Mouse (Mus musculus): ENCODE data around the gene Aff3. TPM values are rescaled to one million over a fixed set of nuclear protein-coding genes. Genes with fewer than 3 reads are reported as not detected.

Aff3 gene
- polyA plus RNA-seq, 1 experiment from 2014 or later = 4.7 TPM

GRCm38 (mm10) chr1:38249561-38249960 lies 415.2 kb downstream of the Aff3 start:
- DNase-seq (ENCODE audit: low spot score) (no peak), ATAC-seq (replicated peaks; ENCODE audit: low FRiP score) (no peak)
- H3K36me3 ChIP-seq (ENCODE audit: control insufficient read depth, insufficient read depth, low read length) = no peaks in the 10 kb centered on the region
- no peaks in the 10 kb centered on the region for H3K27me3 ChIP-seq (replicated peaks; ENCODE audit: control insufficient read depth, insufficient read depth, low read length)
- H3K27ac ChIP-seq (ENCODE audit: low read depth, low read length) = no peak overlapping the region
- no peak overlapping the region for H3K9ac ChIP-seq (ENCODE audit: low read depth, low read length)
- H3K4me3 ChIP-seq (ENCODE audit: low read depth, low read length) = no peak overlapping the region
- no peak overlapping the region for H3K4me2 ChIP-seq
- no peaks in the 10 kb centered on the region for H3K9me3 ChIP-seq (ENCODE audit: control insufficient read depth, low read length)
- no peaks in the 10 kb centered on the region; the same call in 1 of the 2 replicates for H3K4me1 ChIP-seq (replicated peaks; ENCODE audit: control insufficient read depth, insufficient read depth, low read length)
- WGBS = 68% methylated on average over 7 of the region's 7 CpGs

GRCm38 (mm10) chr1:38248027-38248426 lies 416.7 kb downstream of the Aff3 start:
- Histone ChIP-seq H3K4me3 (ENCODE audit: low read depth, low read length) (no peak overlapping the region), H3K36me3 (ENCODE audit: control insufficient read depth, insufficient read depth, low read length) (no peaks in the 10 kb centered on the region), H3K9ac (ENCODE audit: low read depth, low read length) (no peak overlapping the region), H3K9me3 (ENCODE audit: control insufficient read depth, low read length) (no peaks in the 10 kb centered on the region), H3K27me3 (replicated peaks; ENCODE audit: control insufficient read depth, insufficient read depth, low read length) (no peaks in the 10 kb centered on the region), H3K4me1 (replicated peaks; ENCODE audit: control insufficient read depth, insufficient read depth, low read length) (no peaks in the 10 kb centered on the region; the same call in 1 of the 2 replicates), H3K27ac (ENCODE audit: low read depth, low read length) (no peak overlapping the region), H3K4me2 (no peak overlapping the region)
- WGBS = 47% methylated on average over 9 of the region's 9 CpGs
- DNase-seq (ENCODE audit: low spot score) = peak; percentile 38
- ATAC-seq (replicated peaks; ENCODE audit: low FRiP score) = no peak

- Histone ChIP-seq H3K27ac (ENCODE audit: low read depth, low read length) (no peak overlapping the region; the same call in 1 of the 2 replicates), H3K9ac (ENCODE audit: low read depth, low read length) (no peak overlapping the region), H3K36me3 (ENCODE audit: control insufficient read depth, insufficient read depth, low read length) (no peaks in the 10 kb centered on the region), H3K9me3 (ENCODE audit: control insufficient read depth, low read length) (no peaks in the 10 kb centered on the region), H3K27me3 (replicated peaks; ENCODE audit: control insufficient read depth, insufficient read depth, low read length) (no peaks in the 10 kb centered on the region), H3K4me2 (no peak overlapping the region), H3K4me3 (ENCODE audit: low read depth, low read length) (no peak overlapping the region), H3K4me1 (replicated peaks; ENCODE audit: control insufficient read depth, insufficient read depth, low read length) (peaks cover 2% of the 10 kb centered on the region; the same call in 1 of the 2 replicates)
- ATAC-seq (replicated peaks; ENCODE audit: low FRiP score) = peak; percentile 57
- peak; percentile 39 for DNase-seq (ENCODE audit: low spot score)
- WGBS = 30% methylated on average over 4 of the region's 4 CpGs
Observed at GRCm38 (mm10) chr1:38242559-38242958, 422.2 kb downstream of the Aff3 start.

- no peak for DNase-seq (ENCODE audit: low spot score)
- no peaks in the 10 kb centered on the region for H3K9me3 ChIP-seq (ENCODE audit: control insufficient read depth, low read length)
- H3K27me3 ChIP-seq (replicated peaks; ENCODE audit: control insufficient read depth, insufficient read depth, low read length) = no peaks in the 10 kb centered on the region
- ATAC-seq (replicated peaks; ENCODE audit: low FRiP score) = no peak
- peaks cover 2% of the 10 kb centered on the region; the same call in 1 of the 2 replicates for H3K4me1 ChIP-seq (replicated peaks; ENCODE audit: control insufficient read depth, insufficient read depth, low read length)
- H3K9ac ChIP-seq (ENCODE audit: low read depth, low read length) = no peak overlapping the region
- H3K27ac ChIP-seq (ENCODE audit: low read depth, low read length) = peak overlapping the region; percentile 43; the same call in 1 of the 2 replicates
- H3K4me2 ChIP-seq = no peak overlapping the region
- 67% methylated on average over 4 of the region's 4 CpGs for WGBS
- no peak overlapping the region for H3K4me3 ChIP-seq (ENCODE audit: low read depth, low read length)
- H3K36me3 ChIP-seq (ENCODE audit: control insufficient read depth, insufficient read depth, low read length) = no peaks in the 10 kb centered on the region
Observed at GRCm38 (mm10) chr1:38241801-38242200, 423.0 kb downstream of the Aff3 start.

GRCm38 (mm10) chr1:38241221-38241666 lies 423.5 kb downstream of the Aff3 start:
- DNase-seq (ENCODE audit: low spot score) = no peak

GRCm38 (mm10) chr1:38240438-38241220 lies 424.1 kb downstream of the Aff3 start:
- H3K9me3 ChIP-seq (ENCODE audit: control insufficient read depth, low read length) = no peaks in the 10 kb centered on the region
- no peak overlapping the region for H3K4me3 ChIP-seq (ENCODE audit: low read depth, low read length)
- DNase-seq (ENCODE audit: low spot score) (no peak), ATAC-seq (replicated peaks; ENCODE audit: low FRiP score) (no peak)
- no peaks in the 10 kb centered on the region for H3K27me3 ChIP-seq (replicated peaks; ENCODE audit: control insufficient read depth, insufficient read depth, low read length)
- H3K4me1 ChIP-seq (replicated peaks; ENCODE audit: control insufficient read depth, insufficient read depth, low read length) = 0 out of 2 replicates have a peak, but pooled peaks cover 2% of the 10 kb centered on the region
- no peaks in the 10 kb centered on the region for H3K36me3 ChIP-seq (ENCODE audit: control insufficient read depth, insufficient read depth, low read length)
- H3K9ac ChIP-seq (ENCODE audit: low read depth, low read length) = no peak overlapping the region
- no peak overlapping the region for H3K27ac ChIP-seq (ENCODE audit: low read depth, low read length)
- no peak overlapping the region for H3K4me2 ChIP-seq
- WGBS = 81% methylated on average over 9 of the region's 9 CpGs

More at GRCm38 (mm10) chr1:38241221-38241666, 423.5 kb downstream of the Aff3 start:
- WGBS = 80% methylated on average over 6 of the region's 6 CpGs
- H3K4me1 ChIP-seq (replicated peaks; ENCODE audit: control insufficient read depth, insufficient read depth, low read length) = 0 out of 2 replicates have a peak, but pooled peaks cover 2% of the 10 kb centered on the region
- H3K9ac ChIP-seq (ENCODE audit: low read depth, low read length) = no peak overlapping the region
- no peak overlapping the region for H3K4me2 ChIP-seq
- H3K27me3 ChIP-seq (replicated peaks; ENCODE audit: control insufficient read depth, insufficient read depth, low read length) = no peaks in the 10 kb centered on the region
- ATAC-seq (replicated peaks; ENCODE audit: low FRiP score) = no peak; the same call in 1 of the 2 replicates
- no peak overlapping the region for H3K4me3 ChIP-seq (ENCODE audit: low read depth, low read length)
- no peaks in the 10 kb centered on the region for H3K9me3 ChIP-seq (ENCODE audit: control insufficient read depth, low read length)
- peak overlapping the region; percentile 43; the same call in 1 of the 2 replicates for H3K27ac ChIP-seq (ENCODE audit: low read depth, low read length)
- no peaks in the 10 kb centered on the region for H3K36me3 ChIP-seq (ENCODE audit: control insufficient read depth, insufficient read depth, low read length)

GRCm38 (mm10) chr1:38239516-38239915 lies 425.2 kb downstream of the Aff3 start:
- no peak overlapping the region for H3K9ac ChIP-seq (ENCODE audit: low read depth, low read length)
- no peaks in the 10 kb centered on the region for H3K9me3 ChIP-seq (ENCODE audit: control insufficient read depth, low read length)
- H3K4me2 ChIP-seq = no peak overlapping the region
- H3K36me3 ChIP-seq (ENCODE audit: control insufficient read depth, insufficient read depth, low read length) = no peaks in the 10 kb centered on the region
- no peak overlapping the region for H3K4me3 ChIP-seq (ENCODE audit: low read depth, low read length)
- H3K27ac ChIP-seq (ENCODE audit: low read depth, low read length) = no peak overlapping the region
- H3K27me3 ChIP-seq (replicated peaks; ENCODE audit: control insufficient read depth, insufficient read depth, low read length) = no peaks in the 10 kb centered on the region
- WGBS = 90% methylated on average over 16 of the region's 16 CpGs
- H3K4me1 ChIP-seq (replicated peaks; ENCODE audit: control insufficient read depth, insufficient read depth, low read length) = 0 out of 2 replicates have a peak, but pooled peaks cover 2% of the 10 kb centered on the region
- no peak for ATAC-seq (replicated peaks; ENCODE audit: low FRiP score)
- DNase-seq (ENCODE audit: low spot score) = no peak

GRCm38 (mm10) chr1:38237831-38238230 lies 426.9 kb downstream of the Aff3 start:
- Histone ChIP-seq H3K27me3 (replicated peaks; ENCODE audit: control insufficient read depth, insufficient read depth, low read length) (no peaks in the 10 kb centered on the region), H3K9me3 (ENCODE audit: control insufficient read depth, low read length) (no peaks in the 10 kb centered on the region), H3K4me3 (ENCODE audit: low read depth, low read length) (no peak overlapping the region), H3K4me1 (replicated peaks; ENCODE audit: control insufficient read depth, insufficient read depth, low read length) (0 out of 2 replicates have a peak, but pooled peaks cover 2% of the 10 kb centered on the region), H3K4me2 (no peak overlapping the region), H3K27ac (ENCODE audit: low read depth, low read length) (no peak overlapping the region), H3K9ac (ENCODE audit: low read depth, low read length) (no peak overlapping the region), H3K36me3 (ENCODE audit: control insufficient read depth, insufficient read depth, low read length) (no peaks in the 10 kb centered on the region)
- DNase-seq (ENCODE audit: low spot score) (no peak), ATAC-seq (replicated peaks; ENCODE audit: low FRiP score) (no peak)
- 89% methylated on average over 9 of the region's 9 CpGs for WGBS
